Mouse (Mus musculus) liver, adult 2 months (tissue): ENCODE measurements at regions not wholly inside any gene's neighbourhood (a gene's known extent, or its start where the extent isn't known, plus 50 kb on each side); places are given as distances from the start of the nearest gene placed in this dataset.

ENCODE experiments used
- CTCF ChIP-seq: fragments of 200-500 bp; IDR thresholded peaks from 2 replicates; pipeline ENCODE4 v1.5.1; 2011; ENCODE audit warnings: low read depth, low read length, control low read depth
- POLR2A ChIP-seq: fragments of 200-500 bp; IDR thresholded peaks from 2 replicates; pipeline ENCODE4 v1.6.1; 2011; ENCODE audit warnings: low read length, control low read depth; ENCODE audit not compliant: insufficient read depth; ENCODE audit errors: extremely low read depth

GRCm38 (mm10) chr3:133776013-133776412 is 231.1 kb upstream of the Tet2 start:
- TF ChIP-seq POLR2A (no peak), CTCF (no peak)
